Mouse (Mus musculus): ENCODE measurements around the gene Vinac1.

Gene Vinac1

GRCm38 (mm10) chr2:129038937-129039631, 8.9 kb downstream of the Vinac1 start:
- peak; percentile 67 to 69 for DNase-seq

GRCm38 (mm10) chr2:129038426-129038936, 9.5 kb downstream of the Vinac1 start:
- DNase-seq, result peak; percentile 14 to 45

GRCm38 (mm10) chr2:129035381-129035780, 12.6 kb downstream of the Vinac1 start:
- DNase-seq, result no peak

- no peak for DNase-seq
Measured at GRCm38 (mm10) chr2:129024820-129025219, 23.2 kb downstream of the Vinac1 start.

- no peak for DNase-seq
Measured at GRCm38 (mm10) chr2:129020106-129020505, 27.9 kb downstream of the Vinac1 start.

GRCm38 (mm10) chr2:129008867-129009266, 39.1 kb downstream of the Vinac1 start:
- peak; percentile 14 to 26 for DNase-seq

GRCm38 (mm10) chr2:129006194-129006749, 41.7 kb downstream of the Vinac1 start:
- DNase-seq, result no peak

- DNase-seq, result peak in 1 of 2 experiments; percentile 31
Measured at GRCm38 (mm10) chr2:129004872-129005271, 43.1 kb downstream of the Vinac1 start.

- DNase-seq, result peak; percentile 24 to 36
Measured at GRCm38 (mm10) chr2:128984746-128985145, 63.2 kb downstream of the Vinac1 start.

GRCm38 (mm10) chr2:128975572-128975971, 72.4 kb downstream of the Vinac1 start:
- no peak for DNase-seq
